Mouse (Mus musculus): Measurements from ENCODE around the gene Fbxo46. TPM values are rescaled to one million over a fixed set of nuclear protein-coding genes. Genes with fewer than 3 reads are reported as not detected.

Gene Fbxo46
- total and polyA plus RNA-seq, 3 experiments, result 10.1 to 13.7 TPM; not detected in 1

- TF ChIP-seq POLR2AphosphoS2 (IDR thresholded peaks at IDR 0.05; ENCODE audit: low read length), result no peak
- no peak for TF ChIP-seq E2F4 (IDR thresholded peaks at IDR 0.05; ENCODE audit: borderline replicate concordance, low read depth, low read length)
- no peak for TF ChIP-seq POLR2AphosphoS5 (IDR thresholded peaks at IDR 0.05; ENCODE audit: borderline replicate concordance, low read depth, low read length)
- TF ChIP-seq NRF1 (IDR thresholded peaks at IDR 0.05; ENCODE audit: insufficient read depth, low read depth, low read length, poor library complexity, severe bottlenecking), result 0 out of 2 replicates have a peak, but pooled peaks have one; percentile 23
- TF ChIP-seq ZKSCAN1 (IDR thresholded peaks at IDR 0.05; ENCODE audit: low read depth, low read length), result no peak
- no peak for TF ChIP-seq NELFE (IDR thresholded peaks at IDR 0.05; ENCODE audit: low read depth, low read length)
- peak in 2 of 3 experiments; percentile 96 to 98; a peak in 5 of 6 replicates for TF ChIP-seq CTCF (IDR thresholded peaks at IDR 0.05 in 2 of 3, conservative IDR thresholded peaks at IDR 0.05 in 1 of 3; ENCODE audit: control insufficient read depth in 1 of 3, insufficient read depth in 1 of 3, low read depth in 2 of 3, low read length in 3 of 3, poor library complexity in 1 of 3, severe bottlenecking in 1 of 3)
- no peak for TF ChIP-seq TBP (IDR thresholded peaks at IDR 0.05; ENCODE audit: low read depth, low read length)
- peak; percentile 30; the same call in 1 of the 2 replicates for TF ChIP-seq TCF12 (IDR thresholded peaks at IDR 0.05; ENCODE audit: low read depth, low read length)
- TF ChIP-seq CHD1 (IDR thresholded peaks at IDR 0.05; ENCODE audit: low read depth, low read length), result no peak
- no peak for TF ChIP-seq GABPA (IDR thresholded peaks at IDR 0.05; ENCODE audit: low read depth, low read length)
- TF ChIP-seq MXI1 (IDR thresholded peaks at IDR 0.05; ENCODE audit: low read depth, low read length), result peak; percentile 60; the same call in 1 of the 2 replicates
- TF ChIP-seq MYC (IDR thresholded peaks at IDR 0.05; ENCODE audit: low read depth, low read length), result no peak
- no peak for TF ChIP-seq MAZ (IDR thresholded peaks at IDR 0.05; ENCODE audit: low read depth, low read length)
These were observed 59.5 kb downstream of the Fbxo46 start (continued) for GRCm38 (mm10) chr7:19179173-19179572.

GRCm38 (mm10) chr7:19179936-19180335, 60.3 kb downstream of the Fbxo46 start:
- H3K4me3 ChIP-seq (ENCODE audit: control insufficient read depth in 1 of 2, insufficient read depth in 1 of 2, low read depth in 2 of 2, low read length in 2 of 2), result peak overlapping the region; percentile 60 to 83
- TF ChIP-seq ZMIZ1 (IDR thresholded peaks at IDR 0.05; ENCODE audit: low read depth, low read length), result no peak
- no peak for TF ChIP-seq USF2 (IDR thresholded peaks at IDR 0.05; ENCODE audit: borderline replicate concordance in 1 of 2, insufficient read depth in 1 of 2, low read depth in 1 of 2, low read length in 2 of 2)
- TF ChIP-seq TBP (IDR thresholded peaks at IDR 0.05; ENCODE audit: low read depth, low read length), result peak; percentile 40; the same call in 1 of the 2 replicates
- no peak for TF ChIP-seq MXI1 (IDR thresholded peaks at IDR 0.05; ENCODE audit: low read depth, low read length)
- H3K27ac ChIP-seq (ENCODE audit: control insufficient read depth, low read depth, low read length), result peak overlapping the region; percentile 77
- no peaks in the 10 kb centered on the region for H3K27me3 ChIP-seq (ENCODE audit: control insufficient read depth in 1 of 2, insufficient read depth in 2 of 2, low read length in 2 of 2)
- H3K79me2 ChIP-seq (ENCODE audit: control insufficient read depth, insufficient read depth, low read length, poor library complexity), result no peaks in the 10 kb centered on the region
- H3K9ac ChIP-seq (ENCODE audit: control insufficient read depth, low read depth, low read length, poor library complexity, severe bottlenecking), result peak overlapping the region; percentile 68
- peaks cover 9 to 28% of the 10 kb centered on the region in 2 experiments for H3K4me1 ChIP-seq (ENCODE audit: control insufficient read depth in 1 of 2, insufficient read depth in 2 of 2, low read length in 2 of 2)
- no peaks in the 10 kb centered on the region for H3K9me3 ChIP-seq (replicated peaks; ENCODE audit: insufficient read depth, low read length)
- peak; percentile 84 for DNase-seq (ENCODE audit: low read depth, low spot score)
- peaks cover 0 to 8% of the 10 kb centered on the region in 2 experiments; a peak in 2 of 4 replicates for H3K36me3 ChIP-seq (ENCODE audit: control insufficient read depth in 1 of 2, insufficient read depth in 2 of 2, low read length in 2 of 2)

GRCm38 (mm10) chr7:19180862-19181429, 61.3 kb downstream of the Fbxo46 start:
- H3K27ac ChIP-seq (ENCODE audit: control insufficient read depth, low read depth, low read length), result peak overlapping the region; percentile 77
- H3K4me1 ChIP-seq (ENCODE audit: control insufficient read depth in 1 of 2, insufficient read depth in 2 of 2, low read length in 2 of 2), result peaks cover 9 to 28% of the 10 kb centered on the region in 2 experiments
- DNase-seq (ENCODE audit: low read depth, low spot score), result peak; percentile 89
- peaks cover 0 to 8% of the 10 kb centered on the region in 2 experiments; a peak in 2 of 4 replicates for H3K36me3 ChIP-seq (ENCODE audit: control insufficient read depth in 1 of 2, insufficient read depth in 2 of 2, low read length in 2 of 2)
- no peaks in the 10 kb centered on the region for H3K9me3 ChIP-seq (replicated peaks; ENCODE audit: insufficient read depth, low read length)
- H3K4me3 ChIP-seq (ENCODE audit: control insufficient read depth in 1 of 2, insufficient read depth in 1 of 2, low read depth in 2 of 2, low read length in 2 of 2), result peak overlapping the region; percentile 63 to 83
- H3K79me2 ChIP-seq (ENCODE audit: control insufficient read depth, insufficient read depth, low read length, poor library complexity), result no peaks in the 10 kb centered on the region
- H3K9ac ChIP-seq (ENCODE audit: control insufficient read depth, low read depth, low read length, poor library complexity, severe bottlenecking), result peak overlapping the region; percentile 67
- H3K27me3 ChIP-seq (ENCODE audit: control insufficient read depth in 1 of 2, insufficient read depth in 2 of 2, low read length in 2 of 2), result no peaks in the 10 kb centered on the region
- TF ChIP-seq SIN3A (IDR thresholded peaks at IDR 0.05; ENCODE audit: low read length) (peak; percentile 78), HCFC1 (IDR thresholded peaks at IDR 0.05; ENCODE audit: low read depth, low read length) (peak; percentile 71), TCF12 (IDR thresholded peaks at IDR 0.05; ENCODE audit: low read depth, low read length) (no peak; the same call in 1 of the 2 replicates), MXI1 (IDR thresholded peaks at IDR 0.05; ENCODE audit: low read depth, low read length) (peak; percentile 79), MAX (IDR thresholded peaks at IDR 0.05; ENCODE audit: low read length) (0 out of 2 replicates have a peak, but pooled peaks have one; percentile 3), ZC3H11A (IDR thresholded peaks at IDR 0.05; ENCODE audit: low read depth, low read length) (no peak), GABPA (IDR thresholded peaks at IDR 0.05; ENCODE audit: low read depth, low read length) (no peak), MYC (IDR thresholded peaks at IDR 0.05; ENCODE audit: low read depth, low read length) (peak; percentile 23; the same call in 1 of the 2 replicates), JUND (IDR thresholded peaks at IDR 0.05; ENCODE audit: low read depth, low read length) (no peak), USF2 (IDR thresholded peaks at IDR 0.05; ENCODE audit: borderline replicate concordance in 1 of 2, insufficient read depth in 1 of 2, low read depth in 1 of 2, low read length in 2 of 2) (no peak), EP300 (IDR thresholded peaks at IDR 0.05; ENCODE audit: low read depth in 1 of 2, low read length in 2 of 2) (peak in 1 of 2 experiments; percentile 11; a peak in 1 of 4 replicates), MYB (IDR thresholded peaks at IDR 0.05; ENCODE audit: low read depth, low read length) (no peak), TAL1 (IDR thresholded peaks at IDR 0.05; ENCODE audit: low read length) (no peak), USF1 (IDR thresholded peaks at IDR 0.05; ENCODE audit: low read depth, low read length) (0 out of 2 replicates have a peak, but pooled peaks have one; percentile 6), ELF1 (IDR thresholded peaks at IDR 0.05; ENCODE audit: low read depth, low read length) (no peak; the same call in none of the 2 replicates), MAZ (IDR thresholded peaks at IDR 0.05; ENCODE audit: low read depth, low read length) (peak; percentile 73; the same call in 1 of the 2 replicates), NELFE (IDR thresholded peaks at IDR 0.05; ENCODE audit: low read depth, low read length) (peak; percentile 28)
